Mouse (Mus musculus): ENCODE data around the gene Tmem42.

Tmem42 gene

GRCm38 (mm10) chr9:123020995-123021631 lies at the start of gene Tmem42:
Tmem42 (plus strand) TSS chr9:123021326.
- Histone ChIP-seq H3K27me3 (ENCODE audit: control insufficient read depth, insufficient read depth, low read length, poor library complexity, severe bottlenecking) (no peaks in the 10 kb centered on the region), H3K36me3 (ENCODE audit: control insufficient read depth, insufficient read depth, low read length, poor library complexity, severe bottlenecking) (no peaks in the 10 kb centered on the region)
- peak; percentile 83 for DNase-seq (ENCODE audit: low read depth, low spot score)

- peak; percentile 45 for DNase-seq (ENCODE audit: low read depth, low spot score)
- Histone ChIP-seq H3K36me3 (ENCODE audit: control insufficient read depth, insufficient read depth, low read length, poor library complexity, severe bottlenecking) (no peaks in the 10 kb centered on the region; the same call in 1 of the 2 replicates), H3K27me3 (ENCODE audit: control insufficient read depth, insufficient read depth, low read length, poor library complexity, severe bottlenecking) (no peaks in the 10 kb centered on the region)
Measured at GRCm38 (mm10) chr9:122998406-122999192, 22.5 kb upstream of the Tmem42 start.

GRCm38 (mm10) chr9:122999193-122999586 lies 21.9 kb upstream of the Tmem42 start:
- Histone ChIP-seq H3K36me3 (ENCODE audit: control insufficient read depth, insufficient read depth, low read length, poor library complexity, severe bottlenecking) (no peaks in the 10 kb centered on the region; the same call in 1 of the 2 replicates), H3K27me3 (ENCODE audit: control insufficient read depth, insufficient read depth, low read length, poor library complexity, severe bottlenecking) (no peaks in the 10 kb centered on the region)
- DNase-seq (ENCODE audit: low read depth, low spot score): no peak

GRCm38 (mm10) chr9:123004718-123005117 lies 16.4 kb upstream of the Tmem42 start:
- no peaks in the 10 kb centered on the region for H3K27me3 ChIP-seq (ENCODE audit: control insufficient read depth, insufficient read depth, low read length, poor library complexity, severe bottlenecking)
- no peak for DNase-seq (ENCODE audit: low read depth, low spot score)
- no peaks in the 10 kb centered on the region for H3K36me3 ChIP-seq (ENCODE audit: control insufficient read depth, insufficient read depth, low read length, poor library complexity, severe bottlenecking)

GRCm38 (mm10) chr9:123006071-123006470 lies 15.1 kb upstream of the Tmem42 start:
- DNase-seq (ENCODE audit: low read depth, low spot score): peak; percentile 28

GRCm38 (mm10) chr9:123021636-123022379 lies 682 bp downstream of the Tmem42 start:
- no peak for DNase-seq (ENCODE audit: low read depth, low spot score)
- no peaks in the 10 kb centered on the region for H3K27me3 ChIP-seq (ENCODE audit: control insufficient read depth, insufficient read depth, low read length, poor library complexity, severe bottlenecking)
- H3K36me3 ChIP-seq (ENCODE audit: control insufficient read depth, insufficient read depth, low read length, poor library complexity, severe bottlenecking): no peaks in the 10 kb centered on the region

More at GRCm38 (mm10) chr9:123006071-123006470, 15.1 kb upstream of the Tmem42 start:
- H3K27me3 ChIP-seq (ENCODE audit: control insufficient read depth, insufficient read depth, low read length, poor library complexity, severe bottlenecking): no peaks in the 10 kb centered on the region
- H3K36me3 ChIP-seq (ENCODE audit: control insufficient read depth, insufficient read depth, low read length, poor library complexity, severe bottlenecking): no peaks in the 10 kb centered on the region

GRCm38 (mm10) chr9:123024201-123024600 lies 3.1 kb downstream of the Tmem42 start:
- Histone ChIP-seq H3K36me3 (ENCODE audit: control insufficient read depth, insufficient read depth, low read length, poor library complexity, severe bottlenecking) (no peaks in the 10 kb centered on the region), H3K27me3 (ENCODE audit: control insufficient read depth, insufficient read depth, low read length, poor library complexity, severe bottlenecking) (no peaks in the 10 kb centered on the region)
- no peak for DNase-seq (ENCODE audit: low read depth, low spot score)

GRCm38 (mm10) chr9:123031496-123032246 lies 10.5 kb downstream of the Tmem42 start:
- no peaks in the 10 kb centered on the region for H3K27me3 ChIP-seq (ENCODE audit: control insufficient read depth, insufficient read depth, low read length, poor library complexity, severe bottlenecking)
- no peaks in the 10 kb centered on the region for H3K36me3 ChIP-seq (ENCODE audit: control insufficient read depth, insufficient read depth, low read length, poor library complexity, severe bottlenecking)
- DNase-seq (ENCODE audit: low read depth, low spot score): no peak

GRCm38 (mm10) chr9:123034426-123034825 lies 13.3 kb downstream of the Tmem42 start, which contains the start of gene Tgm4:
Tgm4 (plus strand) TSS chr9:123034726.
- H3K36me3 ChIP-seq (ENCODE audit: control insufficient read depth, insufficient read depth, low read length, poor library complexity, severe bottlenecking): no peaks in the 10 kb centered on the region
- no peaks in the 10 kb centered on the region for H3K27me3 ChIP-seq (ENCODE audit: control insufficient read depth, insufficient read depth, low read length, poor library complexity, severe bottlenecking)
- no peak for DNase-seq (ENCODE audit: low read depth, low spot score)

GRCm38 (mm10) chr9:123047665-123048064 lies 26.5 kb downstream of the Tmem42 start:
- DNase-seq (ENCODE audit: low read depth, low spot score): peak; percentile 8

GRCm38 (mm10) chr9:123058724-123059292 lies 37.7 kb downstream of the Tmem42 start:
- Histone ChIP-seq H3K36me3 (ENCODE audit: control insufficient read depth, insufficient read depth, low read length, poor library complexity, severe bottlenecking) (no peaks in the 10 kb centered on the region), H3K27me3 (ENCODE audit: control insufficient read depth, insufficient read depth, low read length, poor library complexity, severe bottlenecking) (no peaks in the 10 kb centered on the region)
- DNase-seq (ENCODE audit: low read depth, low spot score): peak; percentile 39

More at GRCm38 (mm10) chr9:123047665-123048064, 26.5 kb downstream of the Tmem42 start:
- no peaks in the 10 kb centered on the region for H3K36me3 ChIP-seq (ENCODE audit: control insufficient read depth, insufficient read depth, low read length, poor library complexity, severe bottlenecking)
- H3K27me3 ChIP-seq (ENCODE audit: control insufficient read depth, insufficient read depth, low read length, poor library complexity, severe bottlenecking): no peaks in the 10 kb centered on the region

- DNase-seq (ENCODE audit: low read depth, low spot score): no peak
- no peaks in the 10 kb centered on the region for H3K27me3 ChIP-seq (ENCODE audit: control insufficient read depth, insufficient read depth, low read length, poor library complexity, severe bottlenecking)
- no peaks in the 10 kb centered on the region for H3K36me3 ChIP-seq (ENCODE audit: control insufficient read depth, insufficient read depth, low read length, poor library complexity, severe bottlenecking)
Measured at GRCm38 (mm10) chr9:123060172-123060571, 39.0 kb downstream of the Tmem42 start.
